Mouse (Mus musculus) embryonic stem cell, embryonic (primary cell): ENCODE data around the gene Pla2g4d.

ENCODE experiments used
- CTCF ChIA-PET, 4 experiments: fragments of 300-600 bp in 2 of 4; fragments of 350-600 bp in 2 of 4; sonication (Branson Sonifier 250); formaldehyde crosslinking; loops; one replicate each; lab custom pipeline; 2022; ENCODE audit warnings: inconsistent platforms in 2 of 4; lab: Charles Lee
- POLR2A ChIA-PET, 4 experiments: fragments of 300-600 bp in 2 of 4; fragments of 350-600 bp in 2 of 4; sonication (Branson Sonifier 250); formaldehyde crosslinking; loops; one replicate each; lab custom pipeline; 2022; ENCODE audit warnings: antibody characterized with exemption in 4 of 4, inconsistent platforms in 1 of 4; lab: Charles Lee

Pla2g4d gene

DNA sequence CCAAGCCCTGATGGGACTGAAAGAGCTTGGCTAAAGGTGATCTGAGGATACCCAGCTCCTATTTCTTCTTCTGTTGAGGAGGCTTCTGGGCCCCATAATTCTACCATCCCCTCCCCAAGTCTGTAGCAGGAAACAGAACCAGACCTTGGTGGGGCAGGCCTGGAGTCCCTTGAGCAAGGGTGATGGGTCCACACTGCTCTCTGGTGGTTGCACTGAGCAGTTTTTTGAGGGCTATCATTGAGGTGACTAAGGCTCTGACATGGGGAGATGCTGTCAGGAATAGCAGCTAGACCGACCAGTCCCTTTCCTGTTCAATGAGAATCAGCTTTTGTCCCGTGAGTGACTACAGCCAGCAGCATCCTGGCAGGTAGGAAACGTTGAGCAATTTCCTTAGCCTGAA is 7.8 kb downstream of the Pla2g4d start:
- CTCF ChIA-PET = interaction anchor here (0.6 to 3.7 kb wide), 31 partner anchors 10 to 477 kb away, joined by 3 to 64 read pairs (median 6); partner anchors contain the start of gene Pla2g4e (in 1 of the 4)
- POLR2A ChIA-PET = interaction anchor here in 2 of 4 experiments (1.3 to 1.5 kb wide), 3 partner anchors 20 to 108 kb away, joined by 3 to 4 read pairs (median 3); no protein-coding TSS in a partner anchor

DNA sequence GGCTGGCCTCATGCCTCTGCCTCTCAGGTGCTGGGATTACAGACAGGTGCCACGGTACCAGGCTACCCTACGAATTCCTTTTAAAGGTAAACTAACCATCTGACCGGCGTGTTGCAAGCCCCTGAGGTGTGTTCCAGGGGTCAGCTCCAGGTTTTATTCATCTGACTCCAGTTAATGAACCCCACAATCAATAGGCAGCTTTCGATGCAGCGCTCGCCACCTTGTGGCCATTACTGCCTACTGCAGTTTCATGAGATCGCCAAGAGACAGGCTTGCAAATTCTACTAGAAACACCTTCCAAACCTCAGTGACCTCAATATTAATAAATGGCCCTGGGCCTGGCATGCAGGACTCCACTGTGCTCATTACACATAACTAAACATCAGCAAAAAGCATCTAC is 9.0 kb downstream of the Pla2g4d start:
- POLR2A ChIA-PET = interaction anchor here in 2 of 4 experiments (0.9 to 2.0 kb wide), 8 partner anchors 11 to 252 kb away, joined by 3 to 6 read pairs (median 3); partner anchors contain the start of genes Ehd4 (in 1 of the 2) and Vps39 (in 1 of the 2)

DNA sequence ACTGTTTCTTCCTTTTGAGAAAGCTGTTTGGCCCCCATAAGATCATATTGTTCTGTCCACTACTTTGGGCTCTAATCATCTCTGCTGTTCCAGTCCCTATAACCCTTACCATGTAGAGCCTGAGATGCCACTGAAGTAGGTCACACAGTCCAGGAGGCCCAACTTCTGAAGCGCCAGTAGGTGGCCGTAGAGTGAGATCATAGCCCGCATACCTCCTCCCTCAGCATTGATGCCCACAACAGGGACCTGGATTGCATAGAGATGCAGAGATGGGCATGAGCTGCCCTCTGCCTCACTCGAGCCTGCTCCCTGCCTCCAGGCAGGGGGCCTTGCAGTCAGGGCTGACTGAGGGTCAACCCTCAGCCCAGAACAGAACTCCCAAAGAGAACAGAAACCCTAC is 12.0 kb downstream of the Pla2g4d start:
- CTCF ChIA-PET = interaction anchor here in 2 of 4 experiments (0.6 to 1.7 kb wide), 3 partner anchors 8 to 98 kb away, joined by 3 to 6 read pairs (median 4); no protein-coding TSS in a partner anchor
- POLR2A ChIA-PET = interaction anchor here in 1 of 4 experiments (1.2 kb wide), 1 partner anchor 8 kb away, joined by 5 read pairs; no protein-coding TSS in a partner anchor

More for the DNA sequence above, 9.0 kb downstream of the Pla2g4d start:
- CTCF ChIA-PET = interaction anchor here (0.6 to 3.7 kb wide), 83 partner anchors 9 to 475 kb away, joined by 3 to 64 read pairs (median 4); partner anchors contain the start of genes Ehd4 (in 2 of the 4), Pla2g4e (in 2 of the 4) and Pla2g4d (in 1 of the 4)

DNA sequence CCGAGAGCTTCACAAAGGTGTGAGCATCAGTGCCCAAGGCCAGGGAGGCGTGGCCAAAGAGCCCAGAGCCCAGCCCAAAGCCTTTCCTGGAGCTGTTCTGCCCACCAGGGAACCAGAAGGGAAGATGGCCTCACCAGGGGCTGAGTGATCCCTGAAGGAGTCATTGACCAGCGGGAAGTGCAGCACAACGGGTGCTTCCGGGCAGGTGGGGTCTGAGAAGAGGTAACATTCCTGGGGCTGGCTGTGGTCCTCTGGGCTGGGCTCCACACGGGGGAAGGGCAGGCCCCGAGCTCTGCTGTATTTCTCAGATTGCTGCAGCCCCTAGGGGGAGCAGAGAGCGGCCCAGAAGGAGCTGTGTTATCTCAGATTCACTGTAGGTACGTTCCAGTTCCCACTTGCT is 20.4 kb downstream of the Pla2g4d start:
- ChIA-PET CTCF (interaction anchor here (0.5 to 3.5 kb wide), 63 partner anchors 9 to 833 kb away, joined by 3 to 64 read pairs (median 4); partner anchors contain the start of genes Pla2g4e (in 3 of the 4), Ehd4 (in 1 of the 4), Mapkbp1 (in 1 of the 4) and Pla2g4d (in 1 of the 4)), POLR2A (interaction anchor here in 2 of 4 experiments (0.6 to 2.0 kb wide), 19 partner anchors 9 to 479 kb away, joined by 3 to 13 read pairs (median 4); partner anchors contain the start of genes Pla2g4e (in 2 of the 2) and Vps39 (in 1 of the 2))

DNA sequence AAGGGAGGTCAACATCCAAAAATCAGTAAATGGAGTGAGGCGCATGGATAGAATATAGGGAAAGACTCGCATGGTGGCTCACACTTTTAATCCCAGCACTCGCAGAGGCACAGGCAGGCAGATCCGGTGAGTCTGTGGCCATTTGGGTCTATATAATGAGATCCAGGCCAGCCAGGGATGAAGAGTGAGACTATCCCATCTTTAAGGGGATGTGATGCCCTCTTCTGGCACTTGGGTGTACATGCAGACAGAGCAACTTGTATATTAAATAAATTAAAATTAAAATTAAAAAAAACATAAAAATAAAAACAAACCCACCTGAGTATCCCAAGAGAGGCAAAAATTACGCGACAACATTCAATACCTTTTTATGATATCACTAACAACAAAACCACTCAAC is 23.5 kb downstream of the Pla2g4d start:
- CTCF ChIA-PET = interaction anchor here in 2 of 4 experiments (0.5 to 1.7 kb wide), 5 partner anchors 9 to 92 kb away, joined by 3 to 7 read pairs (median 4); no protein-coding TSS in a partner anchor
- POLR2A ChIA-PET = no interaction called here

DNA sequence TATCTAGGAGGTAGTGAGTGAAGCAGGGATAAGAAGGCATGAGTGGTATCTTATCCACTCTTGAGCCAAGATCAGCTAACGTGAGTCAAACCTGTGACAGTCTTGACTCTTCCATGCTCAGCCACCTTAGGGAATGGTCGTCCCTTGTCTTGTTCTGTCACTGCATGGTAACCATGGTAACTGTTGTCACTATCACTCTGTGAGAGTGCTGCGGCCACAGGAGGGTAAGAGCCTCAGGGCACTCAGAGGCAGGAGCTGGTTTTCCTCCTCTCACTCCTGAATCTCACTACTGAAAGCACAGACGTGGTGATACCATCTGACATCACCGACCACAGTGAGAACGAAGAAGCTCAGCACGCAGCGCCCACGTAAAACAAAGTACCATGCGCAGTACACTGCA is 24.1 kb downstream of the Pla2g4d start:
- CTCF ChIA-PET = interaction anchor here in 2 of 4 experiments (0.5 to 1.7 kb wide), 5 partner anchors 10 to 91 kb away, joined by 3 to 7 read pairs (median 4); no protein-coding TSS in a partner anchor

DNA sequence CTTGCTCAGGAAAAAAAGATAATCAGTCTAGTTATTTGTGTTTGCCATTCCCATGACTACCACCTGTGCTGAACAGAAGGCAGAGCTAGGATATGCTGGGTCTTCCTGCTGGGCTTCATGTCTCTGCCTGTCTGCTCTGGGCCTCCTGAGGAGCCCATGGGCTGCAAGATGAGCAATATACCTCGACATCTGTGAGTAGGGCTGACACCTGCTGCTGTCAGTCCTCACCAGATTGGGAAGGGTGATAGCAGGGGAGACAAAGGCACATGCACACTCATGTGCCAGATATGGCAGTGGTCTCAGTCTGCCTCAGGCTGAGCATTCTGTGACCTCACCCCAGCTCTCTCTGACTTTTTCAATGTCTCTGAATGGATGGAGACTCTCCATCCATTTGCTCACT is 26.1 kb downstream of the Pla2g4d start:
- CTCF ChIA-PET = no interaction called here
- POLR2A ChIA-PET = no interaction called here

More for the DNA sequence above, 24.1 kb downstream of the Pla2g4d start:
- POLR2A ChIA-PET = interaction anchor here in 1 of 4 experiments (0.8 kb wide), 1 partner anchor 48 kb away, joined by 4 read pairs; no protein-coding TSS in a partner anchor

DNA sequence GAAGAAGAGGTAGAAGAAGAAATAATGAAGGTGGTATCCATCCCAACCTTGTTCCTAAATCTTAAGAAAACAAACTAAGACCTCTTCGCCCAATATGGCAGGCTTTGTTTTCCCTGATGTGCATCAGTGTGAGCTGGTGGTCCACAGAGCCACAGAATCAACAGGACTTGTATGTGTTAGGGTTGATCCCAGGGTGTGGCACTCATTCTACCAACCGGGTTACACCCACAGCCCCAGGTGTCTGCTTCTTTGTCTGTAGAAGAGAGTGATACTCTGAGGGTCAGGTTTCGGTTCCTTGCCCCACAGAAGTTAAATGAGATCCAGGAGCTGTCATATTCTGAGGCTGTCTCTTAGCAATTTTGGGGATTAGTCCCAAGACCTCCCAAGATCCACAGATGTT is 27.7 kb downstream of the Pla2g4d start:
- ChIA-PET POLR2A (interaction anchor here in 1 of 4 experiments (0.5 to 1.1 kb wide), 3 partner anchors 11 to 66 kb away, joined by 3 to 6 read pairs (median 4); partner anchors contain the start of gene Pla2g4e), CTCF (interaction anchor here in 2 of 4 experiments (0.6 to 1.5 kb wide), 3 partner anchors 20 to 184 kb away, joined by 3 to 4 read pairs (median 4); no protein-coding TSS in a partner anchor)

DNA sequence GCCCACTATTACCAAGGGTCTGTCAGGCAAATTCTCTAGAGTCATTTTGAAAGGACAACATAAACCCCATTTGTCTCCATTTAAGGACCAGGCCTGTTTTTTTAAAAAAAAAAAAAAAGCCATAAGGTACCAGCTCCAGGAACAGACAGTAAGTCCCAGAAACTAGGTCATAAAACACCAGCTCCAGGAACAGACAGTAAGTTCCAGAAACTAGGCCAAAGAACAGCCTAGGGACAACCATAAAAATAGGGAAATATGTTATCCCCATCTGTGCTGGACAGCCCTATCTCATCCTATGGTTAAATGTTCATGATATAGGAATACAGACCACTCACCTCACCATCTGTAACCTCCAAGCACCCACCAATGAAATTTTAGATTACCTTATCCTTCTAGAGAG is 32.7 kb downstream of the Pla2g4d start:
- POLR2A ChIA-PET = no interaction called here
- CTCF ChIA-PET = interaction anchor here in 3 of 4 experiments (0.7 to 1.3 kb wide), 3 partner anchors 11 to 24 kb away, joined by 3 to 4 read pairs (median 3); partner anchors contain the start of gene Pla2g4e (in 2 of the 3)

DNA sequence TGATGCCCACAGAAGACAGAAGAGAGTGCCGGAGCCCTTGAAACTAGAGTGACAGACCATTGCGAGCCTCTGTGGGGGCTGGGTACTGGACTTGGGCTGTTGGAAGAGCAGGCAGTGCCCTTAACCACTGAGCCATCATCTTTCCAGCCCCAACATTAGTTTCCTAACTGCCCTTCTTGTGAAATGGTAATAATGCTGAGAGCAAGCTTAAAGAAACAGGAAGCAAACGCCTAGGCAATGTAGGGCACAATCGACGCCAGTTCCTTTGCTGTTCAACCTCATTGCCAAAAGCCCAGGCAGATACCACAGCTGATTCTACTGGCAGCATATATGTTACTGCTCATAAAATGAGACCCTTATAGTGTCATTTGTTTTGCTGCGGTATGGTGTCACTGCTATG is 36.4 kb downstream of the Pla2g4d start:
- POLR2A ChIA-PET = interaction anchor here in 2 of 4 experiments (0.8 to 1.0 kb wide), 2 partner anchors 10 to 15 kb away, joined by 3 to 5 read pairs; no protein-coding TSS in a partner anchor
- CTCF ChIA-PET = interaction anchor here in 1 of 4 experiments (0.6 kb wide), 1 partner anchor 25 kb away, joined by 5 read pairs; no protein-coding TSS in a partner anchor

DNA sequence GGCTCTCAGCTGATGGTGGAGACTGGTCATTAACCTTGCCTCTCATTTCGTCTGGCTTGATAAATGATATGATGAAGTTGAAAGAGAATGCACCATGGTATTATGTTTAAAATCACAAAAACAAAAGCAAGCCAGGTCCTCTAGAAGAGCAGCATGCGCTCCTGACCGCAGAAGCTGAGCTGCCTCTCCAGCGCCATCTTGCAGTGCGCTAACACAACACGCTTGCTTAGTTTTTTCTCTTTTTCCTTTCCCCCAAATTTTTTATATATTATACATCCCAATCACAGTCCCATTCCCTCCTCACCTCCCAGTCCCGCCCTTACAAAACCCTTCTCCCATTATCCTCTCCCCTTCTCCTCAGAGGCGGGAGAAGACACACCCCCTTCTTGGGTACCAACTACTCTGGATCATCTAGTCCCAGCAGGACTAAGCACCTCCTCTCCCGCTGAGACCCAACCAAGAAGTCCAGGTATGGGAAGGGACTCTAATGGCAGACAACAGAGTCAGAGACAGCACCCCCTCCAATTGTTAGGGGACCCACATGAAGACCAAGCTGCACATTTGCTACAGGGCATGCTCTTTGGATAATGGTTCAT is 43.5 kb downstream of the Pla2g4d start:
- ChIA-PET CTCF (interaction anchor here (0.6 to 2.5 kb wide), 19 partner anchors 8 to 210 kb away, joined by 3 to 17 read pairs (median 4); no protein-coding TSS in a partner anchor), POLR2A (interaction anchor here in 3 of 4 experiments (0.7 to 2.4 kb wide), 28 partner anchors 8 to 1397 kb away, joined by 3 to 13 read pairs (median 4); partner anchors contain the start of genes Adal (in 1 of the 3), Ehd4 (in 1 of the 3), Lcmt2 (in 1 of the 3) and Vps39 (in 1 of the 3))

DNA sequence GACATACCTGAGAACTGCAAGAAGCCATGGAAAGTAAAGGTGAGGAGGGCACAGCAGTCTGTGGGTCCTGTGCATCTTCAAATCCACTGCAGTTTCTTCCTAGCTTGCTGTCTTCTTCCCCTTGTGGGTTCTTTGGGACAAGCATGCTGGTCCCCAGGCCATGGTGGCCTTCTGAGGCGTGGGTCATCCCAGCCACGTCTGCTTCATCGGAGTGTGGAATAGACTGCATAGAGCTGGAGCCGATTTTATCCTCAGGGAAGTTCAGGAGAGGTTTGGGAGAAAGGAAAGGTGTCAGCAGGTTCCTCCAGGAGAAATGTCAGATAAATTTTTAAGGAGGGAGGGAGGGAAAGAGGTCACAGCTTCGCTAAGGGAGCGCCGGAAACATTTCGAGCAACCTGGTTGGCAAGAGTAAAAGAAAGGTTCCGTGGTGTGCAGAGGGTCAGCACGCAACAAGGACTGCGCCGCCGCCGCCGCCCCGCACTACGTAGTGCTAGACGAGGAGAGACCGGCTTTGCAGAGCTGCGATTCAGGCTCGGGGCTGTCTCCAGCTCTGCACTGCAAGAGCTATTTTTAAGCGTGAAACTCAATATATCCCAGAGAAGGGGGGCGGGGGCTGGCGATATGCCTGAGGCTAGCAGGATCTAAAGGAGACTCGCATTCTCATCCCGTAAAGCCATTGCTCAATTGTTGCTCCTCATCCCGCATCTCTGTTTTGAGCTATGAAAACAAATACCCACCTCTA is 44.1 kb downstream of the Pla2g4d start, which contains the start of gene Pla2g4e:
Gene Pla2g4e (minus strand): TSS at position 657 of the 742 bp plus-strand sequence.
- POLR2A ChIA-PET = interaction anchor here (0.7 to 2.4 kb wide), 43 partner anchors 9 to 1398 kb away, joined by 3 to 13 read pairs (median 4); partner anchors contain the start of genes Adal (in 2 of the 4), Ehd4 (in 2 of the 4), Lcmt2 (in 2 of the 4) and Vps39 (in 1 of the 4)
- CTCF ChIA-PET = interaction anchor here (0.6 to 2.5 kb wide), 27 partner anchors 7 to 210 kb away, joined by 3 to 17 read pairs (median 3); no protein-coding TSS in a partner anchor

DNA sequence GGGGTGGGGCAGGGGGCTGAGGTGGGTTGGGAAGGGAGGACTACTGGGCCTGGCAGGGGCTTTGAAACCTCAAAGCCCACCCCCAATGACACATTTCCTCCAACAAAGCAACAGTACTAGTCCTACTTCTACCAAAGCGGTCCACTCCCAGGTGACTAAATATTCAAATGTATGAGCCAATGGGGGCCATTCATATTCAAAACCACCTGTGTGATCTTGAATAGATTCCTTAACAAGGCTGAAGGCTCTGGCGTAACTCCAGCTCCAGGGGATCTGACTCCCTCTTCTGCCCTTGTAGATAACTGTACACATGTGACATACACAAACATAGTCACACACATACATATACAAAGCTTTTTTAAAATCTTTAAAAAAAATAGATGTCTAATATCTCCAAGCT is 45.0 kb downstream of the Pla2g4d start:
- ChIA-PET CTCF (interaction anchor here in 3 of 4 experiments (0.5 to 2.5 kb wide), 12 partner anchors 8 to 127 kb away, joined by 3 to 17 read pairs (median 5); partner anchors contain the start of gene Pla2g4f (in 1 of the 3)), POLR2A (interaction anchor here (0.6 to 2.4 kb wide), 30 partner anchors 8 to 896 kb away, joined by 3 to 13 read pairs (median 4); partner anchors contain the start of genes Adal (in 1 of the 4), Ehd4 (in 1 of the 4) and Lcmt2 (in 1 of the 4))

DNA sequence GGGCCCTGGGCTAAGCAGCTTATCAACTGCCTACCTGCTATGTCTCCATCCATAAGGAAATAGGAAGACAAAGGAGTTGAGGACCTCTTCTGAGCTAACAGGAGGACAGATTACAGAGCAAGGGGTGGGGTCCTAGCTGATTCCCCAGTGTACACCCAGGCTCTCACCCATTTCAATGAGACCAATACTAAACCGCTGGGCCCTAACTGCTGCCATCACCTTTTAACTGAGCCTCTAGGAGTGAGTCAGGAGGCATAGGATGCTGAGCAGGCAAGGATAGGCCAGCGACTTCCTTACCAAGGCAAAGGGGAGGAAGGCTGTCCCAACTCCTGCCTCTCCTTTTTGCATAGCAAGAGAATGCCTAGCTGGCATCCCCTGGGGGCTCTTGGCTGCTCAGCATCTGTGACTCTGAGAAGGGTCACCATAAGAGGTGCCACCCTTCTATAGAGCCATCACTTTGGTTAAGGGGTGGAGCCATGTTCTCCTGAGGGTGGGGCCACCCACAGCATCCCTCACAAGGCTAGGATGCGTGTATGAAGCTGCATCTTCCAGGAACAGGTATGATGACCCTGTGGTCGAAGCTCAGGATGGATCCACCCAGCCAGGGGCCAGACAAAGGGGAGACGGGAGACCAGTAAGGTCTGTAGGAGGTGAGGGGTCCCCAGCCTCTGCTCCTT is 46.1 kb downstream of the Pla2g4d start:
- ChIA-PET POLR2A (interaction anchor here in 3 of 4 experiments (0.6 to 2.4 kb wide), 11 partner anchors 9 to 898 kb away, joined by 3 to 6 read pairs (median 3); partner anchors contain the start of gene Vps39 (in 1 of the 3)), CTCF (interaction anchor here in 3 of 4 experiments (0.6 to 2.5 kb wide), 6 partner anchors 26 to 74 kb away, joined by 3 to 13 read pairs (median 6); no protein-coding TSS in a partner anchor)

DNA sequence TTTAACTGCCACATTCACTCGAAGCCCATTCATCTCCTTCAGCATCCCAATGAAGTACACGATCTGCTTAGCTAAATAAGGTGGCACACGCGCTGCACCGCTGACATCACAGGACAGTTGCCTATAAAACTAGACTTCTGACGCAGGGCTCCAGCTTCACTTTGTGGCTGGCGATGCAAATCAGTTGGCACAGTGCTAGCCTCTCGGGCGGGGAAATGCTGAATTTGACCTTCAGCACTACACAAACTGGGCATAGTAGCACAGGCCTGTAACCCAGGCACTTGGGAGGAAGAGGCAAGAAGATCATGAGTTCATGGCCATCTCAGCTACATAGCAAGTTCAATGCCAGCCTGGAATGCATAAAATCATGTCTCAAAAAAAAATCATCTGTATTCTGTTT is 50.3 kb downstream of the Pla2g4d start:
- ChIA-PET POLR2A (interaction anchor here in 3 of 4 experiments (0.5 to 2.4 kb wide), 7 partner anchors 13 to 380 kb away, joined by 3 to 7 read pairs (median 3); no protein-coding TSS in a partner anchor), CTCF (interaction anchor here in 3 of 4 experiments (0.6 to 1.8 kb wide), 4 partner anchors 30 to 65 kb away, joined by 3 to 11 read pairs (median 4); no protein-coding TSS in a partner anchor)

DNA sequence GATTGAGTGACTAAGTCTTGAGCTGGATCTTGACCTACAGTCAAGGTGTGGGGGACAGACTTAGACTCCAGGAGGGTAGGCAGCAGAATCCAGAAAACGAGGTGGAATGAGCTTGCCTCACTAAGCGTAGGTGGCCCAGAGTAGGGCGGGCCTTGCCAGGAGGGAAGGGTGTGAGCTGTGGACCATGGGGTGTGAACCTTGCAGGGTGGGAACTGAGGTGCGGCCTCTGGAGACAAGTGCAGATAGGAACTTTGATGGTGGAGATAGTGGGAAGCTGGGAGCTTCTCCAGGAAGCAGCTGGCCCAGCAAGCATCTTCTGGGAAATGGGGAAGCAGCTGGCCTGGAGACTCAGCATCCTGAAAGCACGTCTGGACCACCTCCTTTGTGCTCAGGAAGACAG is 51.2 kb downstream of the Pla2g4d start:
- ChIA-PET CTCF (interaction anchor here in 2 of 4 experiments (0.6 to 1.2 kb wide), 4 partner anchors 8 to 236 kb away, joined by 3 to 11 read pairs (median 4); partner anchors contain the start of gene Pla2g4e (in 1 of the 2)), POLR2A (interaction anchor here in 3 of 4 experiments (0.6 to 2.4 kb wide), 17 partner anchors 8 to 902 kb away, joined by 3 to 7 read pairs (median 4); partner anchors contain the start of gene Adal (in 1 of the 3))
